Mouse (Mus musculus) stomach, postnatal 0 days (tissue): Measurements from ENCODE around the gene Gm14085.

ENCODE experiments used
- CTCF ChIP-seq: IDR thresholded peaks from 2 replicates; pipeline ENCODE4 v1.5.1; 2016; ENCODE audit warnings: antibody characterized with exemption, low read depth, mild to moderate bottlenecking, moderate library complexity
- EP300 ChIP-seq: optimal IDR thresholded peaks from 2 replicates; pipeline ENCODE3; 2016; ENCODE audit warnings: antibody characterized with exemption

- TF ChIP-seq CTCF (no peak), EP300 (no peak)
Observed at GRCm38 (mm10) chr2:122466901-122467300, 17.8 kb upstream of the Gm14085 start.
